Mouse (Mus musculus): ENCODE measurements around the gene Il21r.

DNA sequence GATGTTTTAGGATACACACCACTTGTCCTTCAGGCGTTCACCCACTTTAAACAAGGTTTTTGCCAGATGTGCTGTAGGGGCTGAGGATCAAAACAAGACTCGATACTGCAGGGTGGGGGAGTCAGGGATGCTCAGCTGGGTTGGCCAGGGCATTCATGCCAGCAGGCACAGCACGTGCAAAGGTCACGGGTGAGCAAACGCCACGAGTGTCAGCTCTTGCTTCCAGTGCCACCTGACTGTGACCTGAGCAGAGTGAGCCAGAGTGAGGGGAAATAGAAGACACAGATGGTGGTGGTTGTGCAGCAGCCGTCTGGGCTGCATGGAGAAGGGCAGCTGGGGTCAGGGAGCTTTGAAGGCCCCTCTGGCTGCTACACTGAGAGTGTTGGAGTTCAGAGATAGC, 22.6 kb downstream of the Il21r start:
- TF ChIP-seq POLR2A (IDR thresholded peaks at IDR 0.05; ENCODE audit: insufficient read length, low read depth) (no peak), CEBPB (IDR thresholded peaks at IDR 0.05; ENCODE audit: insufficient read depth, poor library complexity, severe bottlenecking) (no peak), REST (IDR thresholded peaks at IDR 0.05; ENCODE audit: insufficient read depth, insufficient read length) (no peak), MYOG (IDR thresholded peaks at IDR 0.05; ENCODE audit: control insufficient read depth in 1 of 3, insufficient read depth in 1 of 3, insufficient read length in 2 of 3, low read depth in 2 of 3) (no peak)
